In genomic region chr15:101235342-101235698, GRCm38 (mm10) we compare ENCODE assay signal across 12 mouse cellular contexts. TPM values are rescaled to one million over a fixed set of nuclear protein-coding genes. Genes with fewer than 3 reads are reported as not detected.
DNase-seq lines count a peak whose midpoint lies in the region; ATAC-seq lines count a peak whose summit lies in the region.
"Had no signal": no experiment of that assay in that cellular context is flagged by ENCODE, and none has a peak within 500 bp of the region (broad histone marks: within the 10 kb centered on the region; RNA-seq: fewer than 3 reads in every experiment).

No protein-coding gene starts in this region.

- H3K27ac ChIP-seq in hindbrain, embryonic 10.5 days = peak overlapping the region; percentile 35
- no peak overlapping the region for H3K27ac ChIP-seq in hindbrain, embryonic 14.5 days
- H3K27ac ChIP-seq in lung, embryonic 16.5 days (ENCODE audit: low read length) = peak overlapping the region; percentile 99
- peak overlapping the region; percentile 88 for H3K27ac ChIP-seq in intestine, embryonic 15.5 days
- H3K27ac ChIP-seq: macrophage had no signal

- WGBS in hindbrain, embryonic 10.5 days = 44% methylated on average over 5 of the region's 5 CpGs
- 36% methylated on average over 5 of the region's 5 CpGs for WGBS in hindbrain, embryonic 14.5 days
- WGBS in lung, embryonic 16.5 days = 16% methylated on average over 5 of the region's 5 CpGs
- 31% methylated on average over 5 of the region's 5 CpGs for WGBS in intestine, embryonic 15.5 days

- no peak overlapping the region for H3K4me3 ChIP-seq in hindbrain, embryonic 10.5 days
- H3K4me3 ChIP-seq in hindbrain, embryonic 14.5 days (replicated peaks; ENCODE audit: low read length) = no peak overlapping the region
- 0 out of 2 replicates have a peak overlapping the region, but pooled peaks have one; percentile 10 for H3K4me3 ChIP-seq in lung, embryonic 16.5 days (ENCODE audit: low read length)
- no peak overlapping the region for H3K4me3 ChIP-seq in intestine, embryonic 15.5 days (replicated peaks)
- H3K4me3 ChIP-seq: myocyte had no signal

- DNase-seq in hindbrain, embryonic 10.5 days (ENCODE audit: low spot score) = no peak
- DNase-seq in hindbrain, embryonic 14.5 days (ENCODE audit: low spot score) = no peak
- no peak for DNase-seq in lung, postnatal 25 days (ENCODE audit: low spot score)
- peak; percentile 93 for DNase-seq in thymus, postnatal 14 days
- DNase-seq in yolk sac, embryonic 10.5 days (ENCODE audit: low spot score) = no peak
- no peak for DNase-seq in right cerebral cortex, postnatal 25 days
- DNase-seq: cerebellum, adult 11 months had no signal

- H3K9me3 ChIP-seq in hindbrain, embryonic 10.5 days = no peaks in the 10 kb centered on the region
- H3K9me3 ChIP-seq in hindbrain, embryonic 14.5 days (ENCODE audit: control insufficient read depth, low read length) = no peaks in the 10 kb centered on the region
- no peaks in the 10 kb centered on the region for H3K9me3 ChIP-seq in lung, embryonic 16.5 days (ENCODE audit: control insufficient read depth, low read length)
- no peaks in the 10 kb centered on the region for H3K9me3 ChIP-seq in intestine, embryonic 15.5 days

- H3K4me1 ChIP-seq in hindbrain, embryonic 10.5 days (replicated peaks) = peaks cover 48% of the 10 kb centered on the region
- 0 out of 2 replicates have a peak, but pooled peaks cover 9% of the 10 kb centered on the region for H3K4me1 ChIP-seq in hindbrain, embryonic 14.5 days (replicated peaks; ENCODE audit: control insufficient read depth, insufficient read depth, low read length)
- peaks cover 45% of the 10 kb centered on the region for H3K4me1 ChIP-seq in lung, embryonic 16.5 days (replicated peaks; ENCODE audit: control insufficient read depth, insufficient read depth, low read length)
- H3K4me1 ChIP-seq in intestine, embryonic 15.5 days (replicated peaks) = peaks cover 44% of the 10 kb centered on the region

- no peak overlapping the region for H3K9ac ChIP-seq in hindbrain, embryonic 14.5 days
- peak overlapping the region; percentile 48; the same call in 1 of the 2 replicates for H3K9ac ChIP-seq in lung, embryonic 16.5 days (ENCODE audit: low read length)
- peak overlapping the region; percentile 14; the same call in 1 of the 2 replicates for H3K9ac ChIP-seq in intestine, embryonic 15.5 days

- H3K4me2 ChIP-seq in hindbrain, embryonic 14.5 days (replicated peaks) = no peak overlapping the region
- H3K4me2 ChIP-seq in lung, embryonic 16.5 days (ENCODE audit: low read depth, low read length) = peak overlapping the region; percentile 36
- H3K4me2 ChIP-seq in intestine, embryonic 15.5 days (replicated peaks) = peak overlapping the region; percentile 47

- ATAC-seq in hindbrain, embryonic 14.5 days (ENCODE audit: low FRiP score) = no peak
- ATAC-seq in lung, embryonic 16.5 days (ENCODE audit: low read depth) = no peak
- peak; percentile 20 for ATAC-seq in intestine, embryonic 15.5 days
- ATAC-seq: activated CD4-positive, CD25-positive, alpha-beta regulatory T cell, adult 4 months had no signal

- H3K36me3 ChIP-seq in hindbrain, embryonic 10.5 days = peaks cover 21% of the 10 kb centered on the region
- no peaks in the 10 kb centered on the region for H3K36me3 ChIP-seq in hindbrain, embryonic 14.5 days (replicated peaks; ENCODE audit: control insufficient read depth, insufficient read depth)
- peaks cover 18% of the 10 kb centered on the region for H3K36me3 ChIP-seq in lung, embryonic 16.5 days (ENCODE audit: control insufficient read depth, insufficient read depth, low read length)
- peaks cover 12% of the 10 kb centered on the region for H3K36me3 ChIP-seq in intestine, embryonic 15.5 days

- peaks cover 55% of the 10 kb centered on the region for H3K27me3 ChIP-seq in hindbrain, embryonic 10.5 days (ENCODE audit: insufficient read depth, poor library complexity, severe bottlenecking)
- no peaks in the 10 kb centered on the region; the same call in 1 of the 2 replicates for H3K27me3 ChIP-seq in hindbrain, embryonic 14.5 days (ENCODE audit: control insufficient read depth, insufficient read depth, low read length)
- no peaks in the 10 kb centered on the region for H3K27me3 ChIP-seq in lung, embryonic 16.5 days (ENCODE audit: control insufficient read depth, insufficient read depth, low read depth, low read length)
- H3K27me3 ChIP-seq in intestine, embryonic 15.5 days (replicated peaks) = no peaks in the 10 kb centered on the region

RNA-seq across cellular contexts. Expression of gene Grasp, which starts 11.3 kb away (rescaled TPM):
- polyA plus RNA-seq in hindbrain, embryonic 10.5 days (2016; fragmentation: Nextera tagmentation; extraction: Ambion mirVana) = 5.5 and 5.8 TPM in 2 replicates
- polyA plus RNA-seq in hindbrain, embryonic 14.5 days (2014; fragmentation: Nextera tagmentation; extraction: Ambion mirVana) = 1.6 and 2.5 TPM in 2 replicates
- polyA plus RNA-seq in lung, embryonic 16.5 days (2015; fragmentation: Nextera tagmentation; extraction: Ambion mirVana) = 5.6 and 6.1 TPM in 2 replicates
- polyA plus RNA-seq in intestine, embryonic 15.5 days (2015; fragmentation: Nextera tagmentation; extraction: Ambion mirVana) = 3.9 and 4.8 TPM in 2 replicates
- polyA plus RNA-seq: activated CD4-positive, CD25-positive, alpha-beta regulatory T cell, adult 4 months had no signal

RNA-seq across cellular contexts. Expression of gene Nr4a1, which starts 18.7 kb away (rescaled TPM):
- 4.8 and 5.1 TPM in 2 replicates for polyA plus RNA-seq in hindbrain, embryonic 10.5 days (2016; fragmentation: Nextera tagmentation; extraction: Ambion mirVana)
- polyA plus RNA-seq in hindbrain, embryonic 14.5 days (2014; fragmentation: Nextera tagmentation; extraction: Ambion mirVana) = 5.0 and 5.1 TPM in 2 replicates
- polyA plus RNA-seq in lung, embryonic 16.5 days (2015; fragmentation: Nextera tagmentation; extraction: Ambion mirVana) = 10.8 and 11.5 TPM in 2 replicates
- 7.9 and 8.9 TPM in 2 replicates for polyA plus RNA-seq in intestine, embryonic 15.5 days (2015; fragmentation: Nextera tagmentation; extraction: Ambion mirVana)

RNA-seq across cellular contexts. Expression of gene Atg101, which starts 48.8 kb away (rescaled TPM):
- 79.0 and 82.1 TPM in 2 replicates for polyA plus RNA-seq in hindbrain, embryonic 10.5 days (2016; fragmentation: Nextera tagmentation; extraction: Ambion mirVana)
- 65.4 and 66.3 TPM in 2 replicates for polyA plus RNA-seq in hindbrain, embryonic 14.5 days (2014; fragmentation: Nextera tagmentation; extraction: Ambion mirVana)
- 75.0 and 82.4 TPM in 2 replicates for polyA plus RNA-seq in lung, embryonic 16.5 days (2015; fragmentation: Nextera tagmentation; extraction: Ambion mirVana)
- 61.1 and 62.0 TPM in 2 replicates for polyA plus RNA-seq in intestine, embryonic 15.5 days (2015; fragmentation: Nextera tagmentation; extraction: Ambion mirVana)

RNA-seq across cellular contexts. Expression of gene 6030408B16Rik, which starts 57.7 kb away (rescaled TPM):
- polyA plus RNA-seq in hindbrain, embryonic 10.5 days (2016; fragmentation: Nextera tagmentation; extraction: Ambion mirVana) = 0.27 and 0.39 TPM in 2 replicates
- polyA plus RNA-seq in hindbrain, embryonic 14.5 days (2014; fragmentation: Nextera tagmentation; extraction: Ambion mirVana) = 0.23 and 0.37 TPM in 2 replicates
- polyA plus RNA-seq in lung, embryonic 16.5 days (2015; fragmentation: Nextera tagmentation; extraction: Ambion mirVana) = 57.2 and 59.7 TPM in 2 replicates
- 4.1 TPM in 2 replicates for polyA plus RNA-seq in intestine, embryonic 15.5 days (2015; fragmentation: Nextera tagmentation; extraction: Ambion mirVana)
- polyA plus RNA-seq: macrophage had no signal
